Mouse (Mus musculus) embryonic facial prominence, embryonic 10.5 days (tissue): Measurements from ENCODE around the gene Gm10715. TPM values are rescaled to one million over a fixed set of nuclear protein-coding genes. Genes with fewer than 3 reads are reported as not detected.
A peak's percentile ranks its signal among the peaks of the same experiment; 100 is the strongest.
"Not testable (repeated sequence)": the region's sequence is repeated elsewhere in the genome, so short reads cannot be mapped to it uniquely, and the experiment has no call there.

Experiments used
- DNase-seq: peaks from one replicate; pipeline ENCODE4 v3.0.0-alpha.2; 2017; ENCODE audit warnings: low spot score
- H3K27ac ChIP-seq: fragments of 300-500 bp; sonication (generic); replicated peaks from 2 replicates; pipeline ENCODE4 v1.5.1; 2016; ENCODE audit warnings: mild to moderate bottlenecking
- H3K27me3 ChIP-seq: fragments of 300-500 bp; sonication (generic); replicated peaks from 2 replicates; pipeline ENCODE4 v1.6.1; 2016; ENCODE audit warnings: low read depth, mild to moderate bottlenecking; ENCODE audit not compliant: poor library complexity, severe bottlenecking
- H3K36me3 ChIP-seq: fragments of 300-500 bp; sonication (generic); replicated peaks from 2 replicates; pipeline ENCODE4 v1.6.1; 2016; ENCODE audit warnings: mild to moderate bottlenecking, moderate library complexity
- H3K4me1 ChIP-seq: fragments of 300-500 bp; sonication (generic); 2 replicates; pipeline ENCODE4 v1.6.1; 2016
- H3K4me3 ChIP-seq: fragments of 300-500 bp; sonication (generic); 2 replicates; pipeline ENCODE4 v1.5.1; 2016; ENCODE audit warnings: mild to moderate bottlenecking, moderate library complexity
- H3K9me3 ChIP-seq: fragments of 300-500 bp; sonication (generic); 2 replicates; pipeline ENCODE4 v1.6.1; 2016; ENCODE audit warnings: mild to moderate bottlenecking
- WGBS: fragments of 180-500 bp; shearing (Covaris S2); methylation state at CpG from one replicate; pipeline ENCODE4 v1.1.7; 2016; 5-methylcytosine and 5-hydroxymethylcytosine counted together
- microRNA-seq: library from miRNA; unstranded; fragments of <30 nt; microRNA quantifications from one replicate; pipeline ENCODE4, GENCODE M21; 2017
- polyA plus RNA-seq: library from polyadenylated mRNA; unstranded; fragments of >200 nt; fragmentation: Nextera tagmentation; extraction: Ambion mirVana; gene quantifications from 2 replicates; pipeline ENCODE4 v1.2.1, GENCODE M21; 2016

Gene Gm10715
- polyA plus RNA-seq, 1 experiment from 2014 or later = not detected

GRCm38 (mm10) chr9:3029276-3030000 lies 7.2 kb upstream of the Gm10715 start:
- DNase-seq, H3K9me3 ChIP-seq, H3K36me3 ChIP-seq, H3K27me3 ChIP-seq, H3K4me1 ChIP-seq, H3K27ac ChIP-seq, H3K4me3 ChIP-seq: not testable (repeated sequence)
- 64% methylated on average over 14 of the region's 16 CpGs for WGBS

- not testable (repeated sequence) for H3K9me3 ChIP-seq, H3K4me3 ChIP-seq, H3K4me1 ChIP-seq, H3K27me3 ChIP-seq, H3K36me3 ChIP-seq, H3K27ac ChIP-seq
- WGBS = 56% methylated on average over 2 of the region's 10 CpGs
- peak; percentile 61 for DNase-seq
Observed at GRCm38 (mm10) chr9:3030677-3031318, 5.9 kb upstream of the Gm10715 start.

- 43% methylated on average over 1 of the region's 8 CpGs for WGBS
- DNase-seq, H3K27me3 ChIP-seq, H3K4me3 ChIP-seq, H3K9me3 ChIP-seq, H3K27ac ChIP-seq, H3K36me3 ChIP-seq, H3K4me1 ChIP-seq: not testable (repeated sequence)
Observed at GRCm38 (mm10) chr9:3034299-3034698, 2.4 kb upstream of the Gm10715 start, which contains the start of gene Gm17535. TSS of gene Gm17535 (plus strand) at chr9:3034599.

- DNase-seq, H3K4me1 ChIP-seq, H3K27ac ChIP-seq, H3K4me3 ChIP-seq, H3K27me3 ChIP-seq, H3K36me3 ChIP-seq: not testable (repeated sequence)
- H3K9me3 ChIP-seq = peaks cover 15% of the 10 kb centered on the region
- WGBS = 67% methylated on average over 4 of the region's 4 CpGs
Observed at GRCm38 (mm10) chr9:3038161-3038560, 1.5 kb downstream of the Gm10715 start.

Small RNA genes lying within 50 kb of the gene (microRNA-seq; reads per million reads assigned to microRNA genes)
- not detected for gene Mir101c

Other genes with a start within 250 kb of the Gm10715 start
- gene Gm10722, start 36.0 kb upstream of the Gm10715 start, polyA plus RNA-seq = not detected in 2 replicates
- gene Gm11168, start 33.5 kb upstream of the Gm10715 start, polyA plus RNA-seq = not detected in 2 replicates
- gene Gm10721, start 23.7 kb upstream of the Gm10715 start, polyA plus RNA-seq = not detected in 2 replicates
- not detected in 2 replicates for gene Gm10720, start 21.2 kb upstream of the Gm10715 start, polyA plus RNA-seq
- not detected in 2 replicates for gene Gm10719, start 19.5 kb upstream of the Gm10715 start, polyA plus RNA-seq
- not detected in 2 replicates for gene Gm10718, start 13.3 kb upstream of the Gm10715 start, polyA plus RNA-seq
- gene Gm10717, start 11.5 kb upstream of the Gm10715 start, polyA plus RNA-seq = not detected in 2 replicates
- gene Gm17535, start 2.3 kb upstream of the Gm10715 start, polyA plus RNA-seq = not detected in 2 replicates